Mouse (Mus musculus) B cell, adult 2 months (primary cell): ENCODE measurements around the gene Dmgdh.

Experiments used
- DNase-seq, 2 experiments: peaks; one replicate each; pipeline ENCODE4 v3.0.0; 2022

Gene Dmgdh

GRCm38 (mm10) chr13:93674131-93674561 is at the start of gene Dmgdh, which contains the start of gene Bhmt2:
Dmgdh (plus strand) TSS chr13:93674433.
Bhmt2 (minus strand) TSS chr13:93674302.
- DNase-seq, result no peak

GRCm38 (mm10) chr13:93628861-93629260 is 45.4 kb upstream of the Dmgdh start:
- DNase-seq, result no peak

GRCm38 (mm10) chr13:93630941-93631705 is 43.1 kb upstream of the Dmgdh start:
- no peak for DNase-seq

- no peak for DNase-seq
Measured at GRCm38 (mm10) chr13:93632927-93633326, 41.3 kb upstream of the Dmgdh start.

GRCm38 (mm10) chr13:93636561-93636960 is 37.7 kb upstream of the Dmgdh start:
- DNase-seq, result no peak

- DNase-seq, result no peak
Measured at GRCm38 (mm10) chr13:93637282-93638245, 36.7 kb upstream of the Dmgdh start, which contains the start of gene Bhmt. Bhmt (minus strand) TSS chr13:93637961.

GRCm38 (mm10) chr13:93639636-93640035 is 34.6 kb upstream of the Dmgdh start:
- no peak for DNase-seq

- no peak for DNase-seq
Measured at GRCm38 (mm10) chr13:93648387-93649130, 25.7 kb upstream of the Dmgdh start.

- DNase-seq, result no peak
Measured at GRCm38 (mm10) chr13:93653382-93653781, 20.9 kb upstream of the Dmgdh start.

- DNase-seq, result no peak
Measured at GRCm38 (mm10) chr13:93657941-93658340, 16.3 kb upstream of the Dmgdh start.

- no peak for DNase-seq
Measured at GRCm38 (mm10) chr13:93667586-93667985, 6.6 kb upstream of the Dmgdh start.

- DNase-seq, result no peak
Measured at GRCm38 (mm10) chr13:93672371-93672770, 1.9 kb upstream of the Dmgdh start.

- DNase-seq, result no peak
Measured at GRCm38 (mm10) chr13:93673296-93673695, 937 bp upstream of the Dmgdh start.

- no peak for DNase-seq
Measured at GRCm38 (mm10) chr13:93676864-93677263, 2.6 kb downstream of the Dmgdh start.

- DNase-seq, result no peak
Measured at GRCm38 (mm10) chr13:93683336-93683735, 9.1 kb downstream of the Dmgdh start.

GRCm38 (mm10) chr13:93685226-93685625 is 11.0 kb downstream of the Dmgdh start:
- no peak for DNase-seq

GRCm38 (mm10) chr13:93687321-93687720 is 13.1 kb downstream of the Dmgdh start:
- no peak for DNase-seq

GRCm38 (mm10) chr13:93689566-93689965 is 15.3 kb downstream of the Dmgdh start:
- no peak for DNase-seq

- DNase-seq, result no peak
Measured at GRCm38 (mm10) chr13:93690821-93691220, 16.6 kb downstream of the Dmgdh start.

GRCm38 (mm10) chr13:93698866-93699265 is 24.6 kb downstream of the Dmgdh start:
- DNase-seq, result no peak

GRCm38 (mm10) chr13:93705697-93706096 is 31.5 kb downstream of the Dmgdh start:
- no peak for DNase-seq

- no peak for DNase-seq
Measured at GRCm38 (mm10) chr13:93707271-93707670, 33.0 kb downstream of the Dmgdh start.

GRCm38 (mm10) chr13:93710325-93710724 is 36.1 kb downstream of the Dmgdh start:
- no peak for DNase-seq
